Mouse (Mus musculus): ENCODE measurements at regions not wholly inside any gene's neighbourhood (a gene's known extent, or its start where the extent isn't known, plus 50 kb on each side); places are given as distances from the start of the nearest gene placed in this dataset.

DNA sequence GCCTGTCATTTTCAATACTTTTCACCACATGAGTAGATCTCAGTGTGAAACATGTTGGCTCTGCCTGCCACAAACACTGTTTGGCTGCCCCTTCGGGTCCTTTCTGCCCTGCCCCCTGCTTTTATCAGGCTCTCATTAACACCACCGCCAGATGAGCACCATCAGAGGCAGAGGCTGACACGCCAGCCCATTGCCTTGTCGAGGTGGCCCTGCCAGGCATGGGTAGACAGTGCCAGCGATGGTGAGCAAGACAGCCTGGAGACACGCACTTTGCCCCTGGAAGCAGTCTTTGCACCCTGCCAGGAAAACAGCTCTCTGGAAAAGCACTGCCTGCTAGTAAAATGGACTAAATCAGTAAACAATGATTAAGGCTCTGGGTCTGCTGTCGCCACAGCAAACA, 158.2 kb downstream of the Gm10295 start:
- no peak overlapping the region for H3K27ac ChIP-seq (ENCODE audit: low read depth)
- no peaks in the 10 kb centered on the region for H3K36me3 ChIP-seq (replicated peaks; ENCODE audit: control insufficient read depth, insufficient read depth, low read length)
- H3K4me1 ChIP-seq (ENCODE audit: control insufficient read depth, insufficient read depth) = 0 out of 2 replicates have a peak, but pooled peaks cover 2% of the 10 kb centered on the region
- H3K27me3 ChIP-seq (ENCODE audit: control insufficient read depth, insufficient read depth, low read length) = no peaks in the 10 kb centered on the region
- H3K4me3 ChIP-seq (ENCODE audit: low read depth, low read length) = no peak overlapping the region
- no peak for ATAC-seq (ENCODE audit: insufficient read depth, low read depth)
- WGBS = 23% methylated on average over 7 of the region's 7 CpGs
- no peak overlapping the region for H3K4me2 ChIP-seq (ENCODE audit: low read depth, low read length)
- TF ChIP-seq CTCF (IDR thresholded peaks at IDR 0.05; ENCODE audit: low read depth) (no peak), EP300 (IDR thresholded peaks at IDR 0.05; ENCODE audit: low read depth) (no peak)
- H3K9me3 ChIP-seq (replicated peaks; ENCODE audit: control insufficient read depth, low read length) = no peaks in the 10 kb centered on the region
- H3K9ac ChIP-seq (replicated peaks; ENCODE audit: low read depth, low read length) = no peak overlapping the region
- no peak for DNase-seq (ENCODE audit: low spot score)

DNA sequence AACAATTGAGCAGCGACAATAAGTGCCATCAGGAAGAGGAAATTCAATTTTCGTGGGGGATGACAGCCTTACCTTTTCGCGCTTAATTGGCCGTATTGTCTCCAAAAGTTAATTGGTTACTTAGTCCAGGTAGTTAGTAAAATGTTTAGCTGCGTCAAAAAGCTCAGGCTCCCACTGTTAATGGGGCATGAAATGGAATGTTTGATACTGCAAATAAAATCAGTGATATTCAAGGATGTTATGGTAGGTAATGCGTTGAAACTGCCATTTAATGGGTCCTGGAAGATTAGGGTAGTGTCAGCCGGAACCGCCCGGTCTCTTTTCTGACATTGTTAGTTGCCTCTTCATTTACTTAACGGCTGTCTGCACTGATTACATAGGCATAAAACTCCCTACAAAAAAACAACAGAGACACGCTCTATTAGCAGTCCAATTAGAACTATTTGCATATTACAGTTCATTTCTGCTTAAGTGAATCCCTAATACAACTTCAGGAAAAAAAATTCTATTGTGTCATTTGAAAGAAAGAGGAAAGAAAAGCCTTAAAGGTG, 161.0 kb downstream of the Gm10295 start:
- H3K27me3 ChIP-seq (ENCODE audit: control insufficient read depth, insufficient read depth, low read length) = no peaks in the 10 kb centered on the region
- TF ChIP-seq EP300 (IDR thresholded peaks at IDR 0.05; ENCODE audit: low read depth) (no peak), CTCF (IDR thresholded peaks at IDR 0.05; ENCODE audit: low read depth) (no peak)
- 86% methylated on average over 12 of the region's 12 CpGs for WGBS
- H3K36me3 ChIP-seq (replicated peaks; ENCODE audit: control insufficient read depth, insufficient read depth, low read length) = no peaks in the 10 kb centered on the region
- H3K9ac ChIP-seq (replicated peaks; ENCODE audit: low read depth, low read length) = no peak overlapping the region
- DNase-seq (ENCODE audit: low spot score) (no peak), ATAC-seq (ENCODE audit: insufficient read depth, low read depth) (no peak)
- H3K4me1 ChIP-seq (ENCODE audit: control insufficient read depth, insufficient read depth) = 0 out of 2 replicates have a peak, but pooled peaks cover 2% of the 10 kb centered on the region
- no peak overlapping the region for H3K27ac ChIP-seq (ENCODE audit: low read depth)
- H3K4me3 ChIP-seq (ENCODE audit: low read depth, low read length) = no peak overlapping the region
- H3K4me2 ChIP-seq (ENCODE audit: low read depth, low read length) = no peak overlapping the region
- H3K9me3 ChIP-seq (replicated peaks; ENCODE audit: control insufficient read depth, low read length) = no peaks in the 10 kb centered on the region

GRCm38 (mm10) chr7:71189757-71190156, 161.5 kb downstream of the Gm10295 start:
- Histone ChIP-seq H3K27me3 (ENCODE audit: control insufficient read depth, insufficient read depth, low read length) (no peaks in the 10 kb centered on the region), H3K4me3 (ENCODE audit: low read depth, low read length) (no peak overlapping the region), H3K9ac (replicated peaks; ENCODE audit: low read depth, low read length) (no peak overlapping the region), H3K36me3 (replicated peaks; ENCODE audit: control insufficient read depth, insufficient read depth, low read length) (no peaks in the 10 kb centered on the region), H3K27ac (ENCODE audit: low read depth) (no peak overlapping the region), H3K4me1 (ENCODE audit: control insufficient read depth, insufficient read depth) (0 out of 2 replicates have a peak, but pooled peaks cover 2% of the 10 kb centered on the region), H3K4me2 (ENCODE audit: low read depth, low read length) (no peak overlapping the region), H3K9me3 (replicated peaks; ENCODE audit: control insufficient read depth, low read length) (no peaks in the 10 kb centered on the region)
- 67% methylated on average over 6 of the region's 6 CpGs for WGBS
- no peak for TF ChIP-seq EP300 (IDR thresholded peaks at IDR 0.05; ENCODE audit: low read depth)
- TF ChIP-seq CTCF (IDR thresholded peaks at IDR 0.05; ENCODE audit: low read depth) = no peak
- ATAC-seq (ENCODE audit: insufficient read depth, low read depth) (no peak), DNase-seq (ENCODE audit: low spot score) (no peak)

- Histone ChIP-seq H3K9ac (replicated peaks; ENCODE audit: low read depth, low read length) (no peak overlapping the region), H3K27ac (ENCODE audit: low read depth) (no peak overlapping the region), H3K4me3 (ENCODE audit: low read depth, low read length) (no peak overlapping the region), H3K4me1 (ENCODE audit: control insufficient read depth, insufficient read depth) (0 out of 2 replicates have a peak, but pooled peaks cover 2% of the 10 kb centered on the region), H3K9me3 (replicated peaks; ENCODE audit: control insufficient read depth, low read length) (no peaks in the 10 kb centered on the region), H3K36me3 (replicated peaks; ENCODE audit: control insufficient read depth, insufficient read depth, low read length) (no peaks in the 10 kb centered on the region), H3K4me2 (ENCODE audit: low read depth, low read length) (no peak overlapping the region), H3K27me3 (ENCODE audit: control insufficient read depth, insufficient read depth, low read length) (no peaks in the 10 kb centered on the region)
- 15% methylated on average over 6 of the region's 6 CpGs for WGBS
- ATAC-seq (ENCODE audit: insufficient read depth, low read depth) = no peak
- TF ChIP-seq CTCF (IDR thresholded peaks at IDR 0.05; ENCODE audit: low read depth) (no peak), EP300 (IDR thresholded peaks at IDR 0.05; ENCODE audit: low read depth) (no peak)
- DNase-seq (ENCODE audit: low spot score) = no peak
Measured at GRCm38 (mm10) chr7:71188119-71188518, 163.2 kb downstream of the Gm10295 start.

DNA sequence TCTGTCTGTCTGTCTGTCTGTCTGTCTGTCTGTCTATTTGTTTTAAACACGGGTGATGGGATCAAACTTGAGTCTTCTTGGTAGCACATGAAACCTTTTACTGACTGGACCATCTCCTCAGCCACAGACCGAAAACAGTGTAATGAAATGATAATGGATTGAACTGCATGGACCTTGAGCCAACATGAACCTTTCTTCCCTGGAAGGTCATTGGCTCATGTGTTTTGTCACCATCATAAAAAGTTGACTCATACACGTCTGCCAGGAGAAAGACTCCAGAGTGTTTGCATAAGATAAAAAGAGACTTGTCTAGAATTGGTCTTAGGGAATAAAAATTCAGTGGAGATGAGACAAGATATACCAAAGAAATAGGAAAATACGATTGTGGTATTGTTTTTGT, 176.4 kb downstream of the Gm10295 start:
- Histone ChIP-seq H3K27ac (ENCODE audit: low read depth) (no peak overlapping the region), H3K9me3 (replicated peaks; ENCODE audit: control insufficient read depth, low read length) (no peaks in the 10 kb centered on the region), H3K4me1 (ENCODE audit: control insufficient read depth, insufficient read depth) (no peaks in the 10 kb centered on the region), H3K9ac (replicated peaks; ENCODE audit: low read depth, low read length) (no peak overlapping the region), H3K27me3 (ENCODE audit: control insufficient read depth, insufficient read depth, low read length) (no peaks in the 10 kb centered on the region), H3K36me3 (replicated peaks; ENCODE audit: control insufficient read depth, insufficient read depth, low read length) (no peaks in the 10 kb centered on the region), H3K4me3 (ENCODE audit: low read depth, low read length) (no peak overlapping the region), H3K4me2 (ENCODE audit: low read depth, low read length) (no peak overlapping the region)
- TF ChIP-seq EP300 (IDR thresholded peaks at IDR 0.05; ENCODE audit: low read depth) (no peak), CTCF (IDR thresholded peaks at IDR 0.05; ENCODE audit: low read depth) (no peak)
- no peak for ATAC-seq (ENCODE audit: insufficient read depth, low read depth)
- DNase-seq (ENCODE audit: low spot score) = no peak
- 66% methylated on average over 4 of the region's 4 CpGs for WGBS

- no peaks in the 10 kb centered on the region for H3K27me3 ChIP-seq (ENCODE audit: control insufficient read depth, insufficient read depth, low read length)
- no peaks in the 10 kb centered on the region for H3K9me3 ChIP-seq (replicated peaks; ENCODE audit: control insufficient read depth, low read length)
- DNase-seq (ENCODE audit: low spot score) (no peak), ATAC-seq (ENCODE audit: insufficient read depth, low read depth) (no peak)
- TF ChIP-seq EP300 (IDR thresholded peaks at IDR 0.05; ENCODE audit: low read depth) (no peak), CTCF (IDR thresholded peaks at IDR 0.05; ENCODE audit: low read depth) (no peak)
- H3K4me3 ChIP-seq (ENCODE audit: low read depth, low read length) = no peak overlapping the region
- WGBS = 60% methylated on average over 5 of the region's 5 CpGs
- no peak overlapping the region for H3K9ac ChIP-seq (replicated peaks; ENCODE audit: low read depth, low read length)
- H3K36me3 ChIP-seq (replicated peaks; ENCODE audit: control insufficient read depth, insufficient read depth, low read length) = no peaks in the 10 kb centered on the region
- H3K27ac ChIP-seq (ENCODE audit: low read depth) = no peak overlapping the region
- H3K4me2 ChIP-seq (ENCODE audit: low read depth, low read length) = no peak overlapping the region
- H3K4me1 ChIP-seq (ENCODE audit: control insufficient read depth, insufficient read depth) = no peaks in the 10 kb centered on the region
Measured at GRCm38 (mm10) chr7:71139068-71139467, 212.2 kb downstream of the Gm10295 start.

Data from heart, postnatal 0 days (tissue).